Mouse (Mus musculus): ENCODE measurements around the gene Sh3gl2. TPM values are rescaled to one million over a fixed set of nuclear protein-coding genes. Genes with fewer than 3 reads are reported as not detected.

Sh3gl2 gene
- polyA plus RNA-seq, 1 experiment from 2014 or later: 16.5 TPM

DNA sequence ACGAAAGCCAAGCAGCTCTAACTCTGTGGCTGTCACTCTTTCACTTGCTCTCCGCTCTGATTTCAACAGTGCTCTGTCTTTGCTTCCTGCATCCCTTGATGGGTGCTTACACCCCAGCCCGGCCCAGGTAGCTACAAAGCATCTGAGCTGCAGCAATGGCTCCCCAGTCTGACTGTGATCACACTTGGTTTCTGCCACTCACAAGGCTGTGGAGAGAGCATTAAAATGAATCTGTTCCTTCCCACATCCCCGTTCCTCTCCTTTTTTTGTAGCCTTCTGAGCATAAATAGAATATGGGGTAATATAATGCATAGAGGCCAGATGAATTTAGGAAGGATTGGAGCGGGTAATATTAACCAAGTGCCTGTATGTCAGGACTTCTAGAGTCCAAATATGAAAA, 21.8 kb downstream of the Sh3gl2 start:
- Histone ChIP-seq H3K36me3 (ENCODE audit: control insufficient read depth, insufficient read depth, low read length) (no peaks in the 10 kb centered on the region), H3K4me1 (ENCODE audit: control insufficient read depth, insufficient read depth, low read length) (0 out of 2 replicates have a peak, but pooled peaks cover 5% of the 10 kb centered on the region), H3K9ac (ENCODE audit: low read depth, low read length) (no peak overlapping the region), H3K4me2 (replicated peaks; ENCODE audit: low read depth, low read length) (no peak overlapping the region), H3K9me3 (ENCODE audit: control insufficient read depth, low read length) (no peaks in the 10 kb centered on the region), H3K27me3 (ENCODE audit: control insufficient read depth, insufficient read depth, low read length) (no peaks in the 10 kb centered on the region), H3K4me3 (ENCODE audit: low read length) (no peak overlapping the region), H3K27ac (ENCODE audit: low read depth, low read length) (no peak overlapping the region)
- no peak for ATAC-seq (ENCODE audit: low FRiP score, low TSS enrichment)
- 82% methylated on average over 5 of the region's 5 CpGs for WGBS

DNA sequence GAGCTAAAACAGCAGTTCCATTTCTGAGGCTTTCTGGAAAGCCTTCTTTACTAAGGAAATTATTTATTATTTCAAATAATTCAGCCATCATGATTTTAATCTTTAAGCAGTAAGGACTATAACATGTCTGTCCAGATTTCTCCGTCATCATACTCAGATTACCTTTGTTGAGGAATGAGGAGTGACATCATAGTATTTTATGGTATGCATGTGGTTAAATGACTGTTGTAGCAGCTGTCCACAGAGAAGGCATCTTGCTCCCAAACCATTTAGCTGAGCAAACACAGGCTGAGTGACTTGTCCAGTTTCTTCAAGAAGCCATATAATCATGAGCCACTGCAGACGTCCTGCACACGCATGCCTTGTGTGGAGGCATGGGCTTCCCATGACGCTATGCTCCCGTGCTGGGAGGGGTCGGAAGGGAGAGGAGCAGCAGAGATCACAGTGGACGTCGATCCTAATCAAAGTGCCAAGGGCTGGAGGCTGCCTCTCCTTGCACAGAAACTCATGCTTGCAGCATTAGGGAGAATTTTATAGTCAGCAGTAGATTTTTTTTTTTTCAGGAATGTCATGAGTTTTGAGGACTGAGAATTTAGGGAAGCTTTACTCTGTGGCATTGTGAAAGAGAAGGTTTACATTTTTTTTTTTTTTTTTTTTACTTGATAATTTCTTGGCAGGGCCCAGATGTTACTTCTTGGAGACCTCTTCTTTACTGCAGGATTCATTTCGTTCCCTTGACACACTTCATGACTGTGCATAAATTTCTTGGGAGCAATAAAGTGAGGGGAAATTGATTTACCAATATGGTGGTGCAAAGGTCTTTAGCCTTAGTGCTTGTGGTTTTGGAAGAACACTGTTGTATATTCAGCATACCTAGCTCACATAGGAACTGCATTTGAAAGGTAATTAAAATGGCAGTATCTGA, 23.0 kb downstream of the Sh3gl2 start:
- H3K4me3 ChIP-seq (ENCODE audit: low read length): no peak overlapping the region
- no peak overlapping the region for H3K27ac ChIP-seq (ENCODE audit: low read depth, low read length)
- H3K36me3 ChIP-seq (ENCODE audit: control insufficient read depth, insufficient read depth, low read length): no peaks in the 10 kb centered on the region
- H3K9ac ChIP-seq (ENCODE audit: low read depth, low read length): no peak overlapping the region
- no peaks in the 10 kb centered on the region for H3K9me3 ChIP-seq (ENCODE audit: control insufficient read depth, low read length)
- H3K4me1 ChIP-seq (ENCODE audit: control insufficient read depth, insufficient read depth, low read length): no peaks in the 10 kb centered on the region
- no peak overlapping the region for H3K4me2 ChIP-seq (replicated peaks; ENCODE audit: low read depth, low read length)
- H3K27me3 ChIP-seq (ENCODE audit: control insufficient read depth, insufficient read depth, low read length): no peaks in the 10 kb centered on the region
- 48% methylated on average over 9 of the region's 9 CpGs for WGBS
- no peak for ATAC-seq (ENCODE audit: low FRiP score, low TSS enrichment)

DNA sequence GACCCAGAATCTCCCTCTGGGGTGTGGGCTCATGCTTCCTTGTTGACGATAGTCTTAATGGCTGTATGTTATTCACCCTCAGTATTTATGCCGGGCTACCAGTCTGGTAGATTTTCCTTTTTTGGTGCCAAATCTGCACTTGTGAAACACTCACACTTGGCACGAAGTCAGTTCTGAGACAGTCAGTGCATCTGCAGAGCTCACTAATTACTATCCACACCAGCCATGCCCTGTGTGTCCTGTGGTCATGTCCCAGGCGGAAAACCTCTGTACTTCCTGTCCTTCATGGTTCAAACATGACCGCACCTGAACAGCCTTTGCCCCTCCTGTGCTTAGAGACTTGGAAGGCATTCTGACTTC, 23.6 kb downstream of the Sh3gl2 start:
- 68% methylated on average over 5 of the region's 5 CpGs for WGBS

DNA sequence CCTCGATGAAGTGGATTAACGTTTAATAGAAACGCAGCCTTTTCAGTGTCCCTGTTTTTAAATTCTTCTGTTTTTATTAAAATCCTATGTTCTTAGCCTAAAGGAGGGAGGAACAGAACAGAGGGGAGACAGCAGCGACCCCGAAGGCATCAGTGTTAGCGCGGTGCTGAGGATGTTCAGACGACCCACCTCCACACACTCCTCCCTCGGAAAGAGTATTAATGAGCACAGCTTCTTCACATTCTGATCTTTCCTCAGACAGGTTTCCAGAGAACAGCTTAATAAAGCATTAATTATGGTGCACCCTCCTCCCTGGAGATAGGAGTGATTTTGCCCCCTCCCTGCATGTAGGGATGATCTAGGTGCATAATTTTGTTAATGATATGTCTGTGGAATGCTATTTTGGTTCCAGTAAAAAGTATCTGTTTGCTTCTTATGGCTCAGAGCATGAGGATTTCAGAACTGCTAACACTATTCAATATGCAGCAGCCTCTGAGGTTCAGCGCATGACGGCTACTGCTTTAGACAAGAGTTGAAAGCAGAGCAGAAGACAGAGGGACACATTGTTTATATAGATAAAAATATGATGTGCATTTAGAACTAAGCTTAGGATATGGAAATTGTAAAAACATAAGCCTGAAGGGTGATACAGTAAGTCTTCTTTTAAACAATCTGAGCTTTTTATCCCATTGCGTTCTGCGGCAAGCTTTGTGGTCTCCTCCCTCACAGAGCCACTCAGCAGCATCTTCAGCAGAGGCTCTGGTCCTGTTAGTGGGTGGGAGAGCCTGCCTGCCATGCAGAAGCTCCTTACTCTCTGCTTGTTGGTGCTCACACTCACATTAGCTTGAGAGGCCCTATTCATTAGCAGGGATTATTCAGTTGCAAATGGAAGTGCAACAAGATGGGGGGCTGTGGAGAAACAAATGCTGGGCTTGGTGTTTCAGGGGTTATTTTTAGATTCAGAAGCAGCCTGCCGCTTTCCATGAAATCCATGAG, 27.8 kb downstream of the Sh3gl2 start:
- no peak overlapping the region for H3K27ac ChIP-seq (ENCODE audit: low read depth, low read length)
- 70% methylated on average over 14 of the region's 14 CpGs for WGBS
- H3K36me3 ChIP-seq (ENCODE audit: control insufficient read depth, insufficient read depth, low read length): no peaks in the 10 kb centered on the region
- no peak overlapping the region for H3K4me2 ChIP-seq (replicated peaks; ENCODE audit: low read depth, low read length)
- H3K27me3 ChIP-seq (ENCODE audit: control insufficient read depth, insufficient read depth, low read length): no peaks in the 10 kb centered on the region
- H3K4me1 ChIP-seq (ENCODE audit: control insufficient read depth, insufficient read depth, low read length): no peaks in the 10 kb centered on the region
- H3K9ac ChIP-seq (ENCODE audit: low read depth, low read length): no peak overlapping the region
- H3K9me3 ChIP-seq (ENCODE audit: control insufficient read depth, low read length): no peaks in the 10 kb centered on the region
- H3K4me3 ChIP-seq (ENCODE audit: low read length): no peak overlapping the region
- no peak for ATAC-seq (ENCODE audit: low FRiP score, low TSS enrichment)

More for the DNA sequence above, 23.6 kb downstream of the Sh3gl2 start:
- Histone ChIP-seq H3K4me1 (ENCODE audit: control insufficient read depth, insufficient read depth, low read length) (no peaks in the 10 kb centered on the region), H3K36me3 (ENCODE audit: control insufficient read depth, insufficient read depth, low read length) (no peaks in the 10 kb centered on the region), H3K27me3 (ENCODE audit: control insufficient read depth, insufficient read depth, low read length) (no peaks in the 10 kb centered on the region), H3K27ac (ENCODE audit: low read depth, low read length) (no peak overlapping the region), H3K9ac (ENCODE audit: low read depth, low read length) (no peak overlapping the region), H3K4me3 (ENCODE audit: low read length) (no peak overlapping the region), H3K9me3 (ENCODE audit: control insufficient read depth, low read length) (no peaks in the 10 kb centered on the region), H3K4me2 (replicated peaks; ENCODE audit: low read depth, low read length) (no peak overlapping the region)
- no peak for ATAC-seq (ENCODE audit: low FRiP score, low TSS enrichment)

DNA sequence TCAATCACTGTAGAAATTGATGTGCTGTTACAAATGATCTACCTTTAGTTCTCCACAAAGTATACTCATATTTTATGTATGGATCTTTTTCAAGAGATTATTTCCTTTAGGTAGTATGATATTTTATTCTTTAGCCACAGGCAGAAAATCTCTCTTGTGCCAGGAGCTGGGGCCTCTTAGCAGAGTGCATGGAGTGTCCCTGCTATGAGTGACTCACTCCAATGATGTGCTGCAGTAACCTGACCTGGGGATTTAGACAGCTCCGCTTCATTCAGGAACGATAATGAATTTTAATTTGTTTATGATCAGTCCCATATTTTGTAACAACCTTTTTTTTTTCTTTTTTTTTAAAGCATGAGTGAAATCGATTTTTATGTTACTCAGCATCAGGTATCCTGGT, 36.7 kb downstream of the Sh3gl2 start:
- Histone ChIP-seq H3K36me3 (ENCODE audit: control insufficient read depth, insufficient read depth, low read length) (no peaks in the 10 kb centered on the region), H3K27ac (ENCODE audit: low read depth, low read length) (no peak overlapping the region), H3K9me3 (ENCODE audit: control insufficient read depth, low read length) (no peaks in the 10 kb centered on the region), H3K27me3 (ENCODE audit: control insufficient read depth, insufficient read depth, low read length) (no peaks in the 10 kb centered on the region), H3K4me2 (replicated peaks; ENCODE audit: low read depth, low read length) (no peak overlapping the region), H3K4me1 (ENCODE audit: control insufficient read depth, insufficient read depth, low read length) (no peaks in the 10 kb centered on the region), H3K9ac (ENCODE audit: low read depth, low read length) (no peak overlapping the region), H3K4me3 (ENCODE audit: low read length) (no peak overlapping the region)
- WGBS: 91% methylated on average over 3 of the region's 3 CpGs
- no peak for ATAC-seq (ENCODE audit: low FRiP score, low TSS enrichment)

DNA sequence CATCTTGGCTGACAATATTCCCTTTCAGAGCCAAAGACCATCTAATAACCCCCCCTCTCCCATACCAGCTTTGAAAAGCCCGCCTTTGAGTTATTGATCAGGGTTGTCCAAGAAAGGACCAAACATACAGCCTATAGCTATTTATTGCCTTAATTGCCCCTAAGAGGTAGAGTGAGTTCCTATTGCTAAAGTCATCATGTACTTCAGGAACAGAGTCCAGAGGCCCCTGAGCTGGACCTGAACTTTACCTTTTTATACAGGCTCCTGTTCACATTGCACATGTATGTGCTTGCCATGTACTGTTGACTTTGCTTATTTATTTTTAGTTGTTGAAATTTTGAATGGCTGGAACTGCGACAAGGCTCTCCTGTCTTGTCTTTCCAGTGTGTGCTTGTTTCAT, 37.6 kb downstream of the Sh3gl2 start:
- Histone ChIP-seq H3K27me3 (ENCODE audit: control insufficient read depth, insufficient read depth, low read length) (no peaks in the 10 kb centered on the region), H3K27ac (ENCODE audit: low read depth, low read length) (no peak overlapping the region), H3K36me3 (ENCODE audit: control insufficient read depth, insufficient read depth, low read length) (no peaks in the 10 kb centered on the region), H3K4me1 (ENCODE audit: control insufficient read depth, insufficient read depth, low read length) (no peaks in the 10 kb centered on the region), H3K4me2 (replicated peaks; ENCODE audit: low read depth, low read length) (no peak overlapping the region), H3K4me3 (ENCODE audit: low read length) (no peak overlapping the region), H3K9ac (ENCODE audit: low read depth, low read length) (no peak overlapping the region), H3K9me3 (ENCODE audit: control insufficient read depth, low read length) (no peaks in the 10 kb centered on the region)
- ATAC-seq (ENCODE audit: low FRiP score, low TSS enrichment): no peak
- WGBS: 92% methylated on average over 2 of the region's 2 CpGs

DNA sequence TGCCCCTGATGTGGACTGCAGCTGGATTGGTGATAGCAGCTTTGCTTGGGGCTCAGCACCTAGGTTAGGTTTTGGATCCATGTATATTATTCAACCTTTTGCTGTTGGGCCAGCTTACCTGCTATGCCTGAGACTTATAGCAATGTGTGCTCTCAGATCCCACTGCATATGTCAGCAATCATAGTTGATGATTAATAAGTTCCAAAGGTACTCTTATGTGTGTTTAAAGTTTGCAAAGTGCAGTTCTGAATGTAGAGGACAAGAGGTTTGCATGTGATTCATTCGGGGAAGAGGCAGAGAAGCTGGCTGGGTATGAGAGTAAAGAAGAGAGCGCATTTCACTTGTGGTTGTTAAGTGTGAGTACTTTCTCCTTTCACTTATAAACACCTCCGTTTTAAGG, 43.7 kb downstream of the Sh3gl2 start:
- Histone ChIP-seq H3K4me1 (ENCODE audit: control insufficient read depth, insufficient read depth, low read length) (no peaks in the 10 kb centered on the region), H3K36me3 (ENCODE audit: control insufficient read depth, insufficient read depth, low read length) (no peaks in the 10 kb centered on the region), H3K4me3 (ENCODE audit: low read length) (no peak overlapping the region), H3K9me3 (ENCODE audit: control insufficient read depth, low read length) (no peaks in the 10 kb centered on the region), H3K4me2 (replicated peaks; ENCODE audit: low read depth, low read length) (no peak overlapping the region), H3K9ac (ENCODE audit: low read depth, low read length) (no peak overlapping the region), H3K27me3 (ENCODE audit: control insufficient read depth, insufficient read depth, low read length) (no peaks in the 10 kb centered on the region), H3K27ac (ENCODE audit: low read depth, low read length) (no peak overlapping the region)
- ATAC-seq (ENCODE audit: low FRiP score, low TSS enrichment): no peak
- WGBS: 82% methylated on average over 3 of the region's 3 CpGs

DNA sequence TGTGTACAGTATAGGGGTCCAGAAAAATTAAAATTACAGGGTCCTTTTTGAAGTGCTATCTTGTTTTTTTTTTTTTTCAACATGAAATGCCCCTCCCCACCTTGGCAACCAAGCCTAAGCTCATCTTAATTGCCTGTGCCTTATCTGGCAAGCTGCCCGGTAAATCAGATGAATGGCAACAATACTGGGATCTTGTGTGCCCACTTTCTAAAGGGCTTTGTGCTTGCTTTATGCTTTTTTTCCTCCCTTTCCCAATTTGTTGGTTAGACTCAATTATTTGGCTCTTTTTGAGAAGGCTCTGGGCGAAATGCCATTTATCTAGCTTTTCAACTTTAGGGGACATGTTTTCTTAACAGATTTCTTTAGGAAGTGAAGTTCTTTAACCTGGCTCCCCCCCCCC, 45.3 kb downstream of the Sh3gl2 start:
- 73% methylated on average over 2 of the region's 2 CpGs for WGBS
- Histone ChIP-seq H3K4me1 (ENCODE audit: control insufficient read depth, insufficient read depth, low read length) (no peaks in the 10 kb centered on the region), H3K27ac (ENCODE audit: low read depth, low read length) (no peak overlapping the region), H3K4me3 (ENCODE audit: low read length) (no peak overlapping the region), H3K4me2 (replicated peaks; ENCODE audit: low read depth, low read length) (no peak overlapping the region), H3K36me3 (ENCODE audit: control insufficient read depth, insufficient read depth, low read length) (no peaks in the 10 kb centered on the region), H3K27me3 (ENCODE audit: control insufficient read depth, insufficient read depth, low read length) (no peaks in the 10 kb centered on the region), H3K9me3 (ENCODE audit: control insufficient read depth, low read length) (no peaks in the 10 kb centered on the region), H3K9ac (ENCODE audit: low read depth, low read length) (no peak overlapping the region)
- ATAC-seq (ENCODE audit: low FRiP score, low TSS enrichment): no peak

DNA sequence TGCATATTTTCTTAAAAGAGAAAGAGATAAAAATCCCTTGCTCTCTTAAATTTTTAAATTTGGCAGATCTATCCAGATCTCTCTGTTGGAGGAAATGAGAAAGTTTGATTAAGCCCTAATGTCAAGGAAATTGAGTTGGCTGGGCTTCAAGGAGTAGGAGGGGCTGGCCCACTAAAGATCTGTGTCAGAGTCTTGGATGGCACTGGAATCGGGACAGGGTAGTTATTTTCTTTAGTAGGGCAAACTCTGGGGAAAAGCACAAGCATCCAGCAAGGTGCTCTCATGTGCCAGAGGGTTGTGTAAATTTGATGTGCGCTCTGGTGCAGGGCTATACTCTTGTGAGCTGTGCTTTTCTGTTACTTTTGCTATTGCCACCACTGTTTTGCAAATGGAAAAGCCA, 45.9 kb downstream of the Sh3gl2 start:
- Histone ChIP-seq H3K9ac (ENCODE audit: low read depth, low read length) (no peak overlapping the region), H3K27me3 (ENCODE audit: control insufficient read depth, insufficient read depth, low read length) (no peaks in the 10 kb centered on the region), H3K4me3 (ENCODE audit: low read length) (no peak overlapping the region), H3K36me3 (ENCODE audit: control insufficient read depth, insufficient read depth, low read length) (no peaks in the 10 kb centered on the region), H3K4me1 (ENCODE audit: control insufficient read depth, insufficient read depth, low read length) (no peaks in the 10 kb centered on the region), H3K9me3 (ENCODE audit: control insufficient read depth, low read length) (no peaks in the 10 kb centered on the region), H3K27ac (ENCODE audit: low read depth, low read length) (no peak overlapping the region), H3K4me2 (replicated peaks; ENCODE audit: low read depth, low read length) (no peak overlapping the region)
- 73% methylated on average over 2 of the region's 2 CpGs for WGBS
- no peak for ATAC-seq (ENCODE audit: low FRiP score, low TSS enrichment)
